Mouse (Mus musculus) 3T3-L1 (cell line): ENCODE results near the gene Lingo1.

Source experiments
- DNase-seq: peaks from one replicate; pipeline ENCODE4 v3.0.0-alpha.2; 2015; ENCODE audit warnings: low read depth, low spot score

Gene Lingo1

DNA sequence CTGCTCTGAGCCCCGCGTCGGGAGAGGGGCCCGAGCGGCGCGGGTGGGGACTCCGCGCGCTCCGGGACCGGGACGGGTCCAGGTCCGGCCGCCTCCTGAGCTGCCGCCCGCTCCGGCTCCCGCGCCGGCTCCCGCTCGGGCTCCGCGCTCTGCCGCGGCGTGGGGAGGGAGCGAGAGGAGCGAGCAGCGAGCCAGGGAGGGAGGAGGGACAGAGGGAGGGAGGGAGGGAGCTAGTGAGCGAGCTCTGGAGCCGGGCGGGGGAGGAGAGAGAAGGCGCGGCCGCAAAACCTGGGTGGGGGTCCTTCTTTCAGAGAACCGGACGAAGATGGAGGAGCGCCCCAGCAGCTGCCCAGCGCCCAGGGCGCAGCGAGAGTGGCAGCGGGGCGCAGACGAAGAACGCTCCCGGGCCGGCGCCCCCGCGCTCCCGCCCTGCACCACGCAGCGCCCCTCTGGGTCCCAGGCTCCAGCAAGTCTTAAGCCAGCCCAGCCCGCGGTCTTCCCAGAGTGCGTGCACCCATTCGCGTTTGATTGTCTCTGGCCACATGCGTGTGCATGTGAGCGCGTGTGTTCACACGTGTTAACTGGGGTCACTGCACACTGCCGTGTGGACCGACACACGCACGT lies 160.7 kb downstream of the Lingo1 start:
- DNase-seq = no peak

DNA sequence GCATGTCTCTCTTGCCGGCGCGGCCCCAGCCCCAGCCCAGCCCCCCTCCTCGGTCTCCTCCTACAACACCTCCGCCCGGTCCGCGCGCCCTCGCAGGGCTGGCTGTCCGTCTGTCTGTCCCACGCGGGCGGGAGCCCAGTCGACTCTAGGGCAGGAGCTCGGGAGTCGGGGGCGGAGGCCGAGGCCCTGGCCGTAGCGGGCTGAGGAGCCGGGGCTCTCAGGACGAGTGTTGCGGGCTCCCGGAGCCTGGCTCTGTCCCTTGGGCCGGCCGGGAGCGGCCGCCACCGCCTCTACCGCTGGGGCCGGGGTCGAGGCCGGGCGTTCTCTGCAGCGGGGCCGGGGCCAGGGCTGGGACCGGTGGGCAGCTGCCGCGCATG lies 161.2 kb downstream of the Lingo1 start:
- DNase-seq = no peak

DNA sequence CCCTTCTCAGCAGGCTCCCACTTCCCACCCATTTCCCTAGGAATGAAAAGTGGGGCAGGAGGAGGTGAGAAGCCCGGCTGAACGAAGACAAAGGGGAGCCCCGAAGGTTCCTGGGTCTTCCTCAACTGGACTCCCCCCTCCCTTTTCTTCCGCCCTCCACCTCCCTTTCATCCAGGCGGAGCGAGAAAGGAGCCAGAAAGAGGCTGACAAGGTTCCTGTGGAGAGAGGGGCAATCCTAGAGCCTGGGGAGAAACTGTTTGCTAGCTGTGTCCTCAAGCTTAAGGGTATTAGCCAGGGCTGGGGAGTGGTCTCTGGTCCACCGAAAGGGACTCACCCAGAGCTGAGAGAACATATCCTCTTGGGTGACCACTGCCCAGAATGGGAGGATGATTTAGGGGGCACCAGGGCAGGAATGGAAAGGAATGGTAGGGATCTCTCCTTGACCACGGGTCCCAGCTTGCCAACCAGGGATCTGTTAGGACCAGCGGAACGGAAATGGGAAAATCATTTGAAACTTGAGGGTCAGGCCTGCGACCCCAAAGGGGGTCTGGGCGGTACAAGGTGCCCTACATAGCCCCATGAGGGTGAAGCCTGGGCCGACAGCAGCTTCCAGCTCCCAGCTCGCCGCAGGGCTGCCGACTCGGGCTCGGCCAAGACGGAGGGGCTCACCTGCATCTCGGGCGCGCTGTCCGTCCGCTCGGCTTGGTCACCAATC lies 161.7 kb downstream of the Lingo1 start:
- no peak for DNase-seq

DNA sequence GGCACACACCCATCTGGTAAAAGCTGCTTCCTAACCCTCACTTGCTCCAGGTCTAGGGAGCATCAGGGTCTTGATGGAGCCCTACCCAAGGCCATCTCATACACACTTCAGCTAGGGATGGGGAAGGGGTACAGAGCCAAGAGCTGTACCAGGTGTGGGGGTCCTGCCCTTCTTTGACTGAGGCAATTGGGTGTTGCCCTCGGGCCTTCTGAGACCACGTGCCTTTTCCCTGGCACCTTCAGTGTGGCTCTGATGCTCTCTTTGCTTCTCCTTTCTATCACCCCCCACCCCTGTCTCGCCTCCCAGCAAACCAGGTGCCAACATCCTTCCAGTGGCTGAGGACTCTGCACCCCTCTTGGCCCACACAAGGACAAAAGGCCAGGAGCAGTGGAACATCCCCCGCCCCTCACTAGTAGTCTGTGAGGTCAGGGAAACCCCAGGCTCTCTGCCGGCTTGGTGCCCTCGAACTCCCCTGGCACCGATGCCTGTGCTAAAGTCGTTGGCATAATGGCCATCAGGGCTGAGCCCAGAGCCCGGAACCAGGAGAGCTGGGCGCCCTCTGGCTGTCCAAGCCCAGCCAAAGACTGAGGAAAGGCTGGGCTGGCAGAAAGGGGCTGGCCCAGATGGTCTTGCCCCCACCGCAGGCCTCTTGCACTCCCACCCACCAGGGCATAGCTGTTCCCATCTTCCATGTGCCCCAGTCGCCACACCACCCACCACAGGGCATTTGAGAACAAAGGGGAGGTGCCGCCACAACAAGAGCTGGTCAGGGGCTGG lies 162.6 kb downstream of the Lingo1 start:
- DNase-seq = no peak

DNA sequence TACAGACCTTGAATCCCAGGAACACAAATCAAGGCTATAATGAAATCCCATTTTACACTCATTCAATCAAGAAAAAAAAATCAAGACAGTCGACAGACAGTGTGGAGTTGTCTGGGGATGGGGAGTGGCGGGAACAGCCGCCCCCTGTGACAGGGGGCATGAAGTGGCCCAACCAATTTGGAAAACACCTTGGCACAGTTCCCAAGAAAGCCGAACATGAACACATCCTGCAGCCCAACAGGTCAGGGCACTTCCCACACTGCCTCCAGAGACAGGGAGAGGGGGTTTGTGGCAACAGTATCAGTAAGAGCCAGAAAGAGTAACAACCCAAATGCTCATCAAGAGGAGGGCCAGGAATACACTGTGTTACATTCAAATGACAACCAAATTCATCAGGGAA lies 165.3 kb downstream of the Lingo1 start:
- DNase-seq = no peak

DNA sequence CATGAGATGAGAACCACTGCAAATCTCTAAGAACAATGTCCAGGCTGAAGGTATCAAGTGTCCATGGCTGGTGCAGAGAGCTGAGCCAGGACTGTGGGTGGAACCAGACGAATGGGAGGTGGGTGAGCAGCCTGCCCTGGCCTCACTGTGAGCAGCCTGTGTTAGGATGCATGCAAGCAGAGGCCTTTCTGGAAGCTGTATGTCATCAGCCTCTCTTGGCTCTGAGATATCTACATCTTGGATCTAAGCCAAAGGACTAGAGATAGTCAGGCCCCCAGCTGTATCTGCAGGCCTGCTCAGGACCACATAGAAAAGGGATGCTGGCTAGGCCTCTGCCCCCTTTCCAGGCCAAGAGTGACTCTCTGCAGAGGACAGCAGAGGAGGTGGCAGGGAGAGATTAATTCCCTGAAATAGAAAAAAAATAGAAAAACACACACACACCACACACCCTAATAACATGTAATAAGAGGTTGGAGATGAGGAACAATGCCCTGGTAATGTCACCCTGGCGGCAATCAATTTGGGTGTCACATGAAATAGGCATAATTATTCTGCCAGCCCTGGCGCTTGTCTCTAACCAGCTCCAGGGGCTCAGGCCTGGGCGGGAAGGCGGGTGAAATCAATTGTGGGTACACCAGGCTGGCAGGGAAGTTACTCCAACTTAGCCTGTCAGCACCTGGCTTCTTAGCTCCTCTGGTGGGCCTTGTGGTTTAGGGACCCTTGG lies 166.4 kb downstream of the Lingo1 start:
- DNase-seq = no peak

DNA sequence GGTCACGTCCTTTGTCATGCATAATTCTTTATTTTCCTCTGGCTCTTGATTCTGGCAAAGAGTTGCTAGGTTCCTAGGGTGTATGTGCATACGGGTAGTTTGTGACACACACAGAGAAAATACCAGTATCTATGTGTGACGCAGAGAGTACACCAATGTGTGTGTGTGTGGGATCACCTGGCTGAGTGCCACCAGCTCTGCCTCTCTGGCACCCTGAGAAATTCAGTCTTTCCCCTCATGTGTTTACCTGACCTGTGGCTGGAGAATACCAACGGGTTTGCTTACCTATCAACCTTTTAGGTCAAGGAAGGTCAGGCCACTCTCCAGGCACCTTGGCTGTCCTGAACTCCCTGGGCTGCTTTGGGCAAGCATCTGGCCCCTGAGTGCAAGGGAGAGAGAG lies 169.0 kb downstream of the Lingo1 start:
- DNase-seq = no peak

DNA sequence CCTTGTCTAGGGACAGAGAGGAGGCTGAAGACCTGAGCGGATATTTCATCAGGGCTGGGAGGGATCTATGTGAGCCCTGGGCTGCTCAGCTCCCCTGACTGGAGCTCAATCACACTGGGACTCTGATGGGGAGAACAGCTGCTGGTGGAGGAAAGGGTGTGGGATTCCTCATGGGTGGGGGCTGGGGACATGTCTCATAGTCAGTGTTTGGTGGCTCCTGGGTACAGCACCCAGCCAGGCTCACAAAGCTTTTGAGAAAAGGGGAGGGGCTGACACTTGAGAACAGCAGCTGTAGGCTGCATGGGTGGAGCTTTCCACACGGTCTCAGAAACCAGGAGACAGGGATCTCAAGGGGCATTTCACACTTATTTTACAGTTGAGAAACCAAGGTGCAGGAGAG lies 171.3 kb downstream of the Lingo1 start:
- DNase-seq = no peak

DNA sequence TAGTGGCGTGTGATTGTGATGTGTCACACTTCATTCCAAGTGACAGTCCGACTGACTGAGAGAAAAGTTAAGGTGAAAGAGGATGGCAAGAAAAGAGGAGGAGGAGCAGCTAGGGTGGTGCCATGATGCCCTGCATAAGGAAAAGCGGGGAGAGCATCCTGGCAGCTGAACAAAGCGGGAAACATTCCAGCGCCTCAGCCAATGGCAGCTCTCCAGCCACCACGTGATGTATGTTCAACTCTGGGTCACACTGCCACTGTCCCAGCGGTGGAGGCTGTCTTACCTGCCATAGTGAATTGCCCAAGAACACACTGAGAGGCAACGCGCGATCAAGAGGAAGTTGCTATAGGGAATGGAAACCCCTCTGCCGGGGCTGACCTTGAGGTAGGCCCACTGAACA lies 172.9 kb downstream of the Lingo1 start:
- no peak for DNase-seq

DNA sequence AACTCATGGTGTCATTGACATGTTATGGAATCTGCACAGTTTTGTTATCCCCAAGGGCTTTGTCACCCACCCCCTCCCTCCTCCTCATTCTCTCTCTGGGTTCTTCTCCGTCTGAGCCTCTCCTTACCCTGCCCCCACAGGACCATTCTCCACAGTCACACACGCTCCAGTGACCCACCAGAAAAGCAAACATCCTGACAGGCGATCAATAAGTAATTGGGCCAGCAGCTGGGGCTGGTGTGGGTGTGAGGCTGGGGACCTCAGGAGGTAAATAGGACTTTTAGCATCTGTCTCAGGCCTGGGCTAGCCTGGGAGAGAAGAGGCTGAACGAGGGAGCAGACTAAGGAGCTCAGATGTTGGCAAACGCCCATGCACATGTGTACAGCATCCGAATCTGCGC lies 173.5 kb downstream of the Lingo1 start:
- no peak for DNase-seq

DNA sequence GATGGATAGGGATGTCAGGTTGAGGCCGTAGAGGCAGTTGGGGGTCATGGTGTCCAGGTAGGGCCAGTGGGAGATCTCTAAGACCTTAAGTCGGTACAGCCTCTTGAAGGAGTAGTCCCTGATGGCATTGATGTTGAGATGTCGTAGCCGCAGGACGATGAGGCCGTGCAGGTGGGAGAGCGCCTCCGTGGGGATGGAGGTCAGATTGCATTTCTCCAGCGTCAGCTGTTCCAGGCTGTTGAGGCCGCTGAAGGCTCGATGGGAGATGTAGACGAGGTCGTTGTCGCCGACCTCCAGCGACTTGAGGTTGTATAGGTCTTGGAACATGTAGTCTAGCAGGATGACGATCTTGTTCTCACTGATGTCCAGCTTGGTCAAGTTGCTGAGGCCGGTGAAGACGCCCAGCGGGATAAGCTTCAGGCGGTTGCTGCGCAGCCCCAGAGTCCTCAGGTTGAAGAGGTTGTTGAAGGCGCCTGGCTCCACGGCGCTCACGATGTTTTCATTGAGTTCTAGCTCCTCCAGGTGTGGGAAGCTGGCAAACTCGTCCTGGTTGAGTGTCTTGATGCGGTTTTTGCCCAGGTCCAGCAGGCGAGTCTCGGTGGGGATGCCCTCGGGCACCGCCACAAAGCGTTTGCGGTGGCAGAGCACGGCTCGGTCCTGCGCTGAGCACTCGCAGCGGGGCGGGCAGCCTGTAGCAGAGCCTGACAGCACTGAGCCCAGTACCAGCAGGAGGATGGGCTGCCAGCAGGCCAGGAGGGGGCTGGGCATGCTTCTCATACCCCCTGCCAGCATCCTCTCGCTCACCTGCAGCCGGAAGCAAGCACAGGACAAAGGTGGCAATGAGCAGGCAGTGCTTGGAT lies 175.5 kb downstream of the Lingo1 start:
- no peak for DNase-seq

DNA sequence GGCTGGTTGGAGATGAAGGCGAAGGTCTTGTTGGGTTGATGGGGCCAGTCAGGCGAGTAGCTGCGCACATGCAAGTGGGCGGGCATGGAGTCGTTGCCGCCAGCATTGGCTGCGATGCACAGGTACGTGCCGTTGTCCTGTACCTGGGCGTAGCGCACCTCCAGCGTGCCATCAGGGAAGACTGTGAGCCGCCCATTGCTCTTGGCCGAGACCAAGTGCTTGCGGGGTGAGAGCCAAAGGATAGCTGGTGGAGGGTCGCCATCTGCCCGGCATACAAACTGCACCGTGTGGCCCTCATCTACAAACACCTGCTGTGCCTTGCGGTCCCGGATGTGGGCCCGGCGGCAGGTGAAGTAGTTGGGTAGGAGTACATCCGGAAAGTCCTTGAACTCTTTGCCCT lies 176.6 kb downstream of the Lingo1 start:
- DNase-seq = no peak

DNA sequence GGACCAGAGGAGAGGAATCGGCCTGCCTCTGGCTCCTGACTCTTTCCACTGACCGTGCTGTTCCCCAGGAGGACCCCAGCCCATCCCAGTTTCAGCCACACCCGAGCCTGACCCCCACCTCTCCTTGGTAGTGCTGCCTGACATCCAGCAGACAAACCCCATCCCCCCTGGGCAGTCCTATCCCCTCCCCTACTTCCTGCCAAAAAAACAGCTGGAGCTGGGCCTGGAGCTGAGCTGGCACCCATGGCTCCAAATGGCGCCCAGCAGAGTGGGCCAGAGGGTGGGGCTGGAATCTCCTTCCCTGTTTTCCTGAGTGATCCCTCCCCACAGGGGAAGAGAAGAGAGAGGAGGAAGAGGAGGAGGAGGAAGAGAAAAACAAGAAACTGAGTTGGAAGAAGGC lies 177.6 kb downstream of the Lingo1 start:
- no peak for DNase-seq

DNA sequence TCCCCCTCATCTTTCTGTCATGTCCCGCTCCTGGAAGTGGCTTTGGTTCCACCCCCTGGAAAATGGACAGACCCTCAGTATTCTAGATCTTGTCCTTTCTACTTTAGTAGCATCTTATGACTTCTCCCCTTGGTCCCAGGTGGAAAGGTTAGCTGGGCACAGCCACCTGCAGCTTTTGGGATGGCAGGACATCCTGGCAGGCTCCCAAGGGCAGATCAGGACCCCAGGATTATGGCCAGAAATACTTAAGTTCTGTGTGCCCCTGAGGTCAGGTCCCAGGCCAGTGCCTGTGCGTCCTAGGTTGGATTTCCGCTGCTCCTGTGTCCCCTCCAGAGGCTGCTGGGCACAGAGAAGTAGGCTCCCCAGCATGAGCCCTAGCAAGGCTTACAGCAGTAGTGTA lies 180.2 kb downstream of the Lingo1 start:
- no peak for DNase-seq

DNA sequence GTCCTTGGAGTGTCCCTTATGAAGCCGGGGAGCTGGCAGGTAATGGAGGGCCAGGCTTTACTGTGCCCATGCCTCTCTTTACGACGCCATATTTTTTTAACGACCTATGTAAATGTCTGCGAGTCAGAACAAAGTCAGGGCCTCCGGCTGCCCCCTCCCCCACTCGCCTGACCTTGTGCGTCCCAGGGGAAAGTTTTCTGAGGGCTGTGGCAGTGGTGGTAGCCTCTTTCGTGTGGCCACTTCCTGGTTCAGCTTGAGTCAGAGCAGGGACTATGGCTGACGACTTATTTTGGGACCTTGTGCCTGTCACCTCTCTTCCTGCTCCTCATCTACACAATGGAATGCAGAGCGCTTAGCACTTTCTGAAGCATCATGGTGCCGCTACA lies 183.5 kb downstream of the Lingo1 start:
- DNase-seq = no peak

DNA sequence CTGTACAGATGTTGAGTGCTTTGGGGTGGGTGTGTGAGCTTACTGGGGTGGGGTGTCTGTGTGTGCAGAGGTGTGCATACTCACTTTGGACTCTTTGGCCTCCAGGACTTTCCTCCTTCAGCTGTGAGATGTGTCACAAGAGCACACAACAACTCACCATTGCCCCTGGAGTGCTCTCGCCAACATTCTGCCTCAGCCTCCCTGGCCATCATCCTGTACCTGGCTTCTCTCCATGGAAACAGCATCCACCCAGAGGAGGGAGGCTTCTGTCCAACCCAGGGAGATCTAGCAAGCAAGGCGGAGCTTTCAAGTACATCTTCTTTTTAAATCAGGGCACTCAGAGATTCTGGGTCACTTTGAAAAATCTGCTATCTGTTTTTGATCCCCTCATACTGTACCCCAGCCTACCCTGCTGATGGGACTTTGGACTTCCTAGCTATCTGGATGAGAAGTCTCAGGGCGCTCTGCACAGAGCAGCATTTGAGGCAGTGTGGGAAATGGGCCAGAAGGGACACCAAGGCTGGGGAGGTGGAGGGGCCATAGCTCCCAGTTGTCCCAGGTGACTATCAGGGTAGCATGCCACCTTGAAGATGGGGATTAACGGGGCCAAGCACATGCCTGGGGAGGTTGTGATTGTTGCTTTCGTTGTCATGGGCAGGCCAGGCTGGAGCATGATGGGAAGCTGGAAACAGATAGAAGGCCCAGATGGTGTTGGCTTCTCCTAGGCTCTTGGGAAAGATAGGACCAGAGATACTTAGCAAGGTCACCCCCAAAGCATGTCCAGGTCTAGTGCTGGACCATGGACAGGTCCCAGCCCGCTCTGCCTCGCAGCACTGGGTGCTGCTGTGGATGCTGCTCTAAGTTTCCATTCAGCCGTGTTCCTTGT lies 184.1 kb downstream of the Lingo1 start:
- no peak for DNase-seq

DNA sequence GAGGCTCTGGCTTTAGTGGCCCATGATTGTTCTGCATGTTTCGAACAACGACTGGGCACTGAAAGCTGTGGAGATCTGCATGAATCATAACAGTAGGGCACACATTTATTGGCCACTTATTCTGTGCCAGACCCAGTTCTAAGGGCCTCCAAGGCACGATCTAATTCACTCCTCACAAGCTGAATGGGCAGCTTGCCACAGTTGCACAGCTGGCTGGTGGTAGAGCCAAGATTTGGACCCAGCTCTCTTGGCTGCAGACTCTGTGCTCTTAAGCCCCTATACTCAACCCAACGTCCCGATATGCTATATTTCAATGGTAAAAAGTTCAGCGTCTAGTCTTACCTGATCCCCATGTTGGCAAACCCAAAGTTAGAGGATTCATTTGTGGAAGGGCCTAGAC lies 185.3 kb downstream of the Lingo1 start:
- no peak for DNase-seq

DNA sequence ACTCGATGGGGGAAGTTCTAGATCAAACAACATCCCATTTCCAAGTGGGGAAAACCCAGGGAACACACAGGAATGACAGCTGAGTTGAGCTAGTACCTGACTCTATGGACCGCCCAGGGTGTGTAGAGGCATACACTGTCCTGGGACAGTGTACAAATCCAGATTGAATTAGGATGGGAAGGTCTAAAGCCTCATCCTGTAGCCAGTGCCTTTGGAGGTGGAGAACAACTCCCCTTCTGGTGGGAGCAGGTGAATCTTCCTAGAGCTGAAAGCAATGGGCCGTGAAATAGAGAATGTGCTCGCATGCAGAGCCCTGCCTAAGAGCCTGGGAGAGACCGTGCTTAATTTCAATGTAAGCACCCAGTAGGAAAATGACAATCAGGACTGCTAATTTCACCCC lies 185.8 kb downstream of the Lingo1 start:
- DNase-seq = no peak

DNA sequence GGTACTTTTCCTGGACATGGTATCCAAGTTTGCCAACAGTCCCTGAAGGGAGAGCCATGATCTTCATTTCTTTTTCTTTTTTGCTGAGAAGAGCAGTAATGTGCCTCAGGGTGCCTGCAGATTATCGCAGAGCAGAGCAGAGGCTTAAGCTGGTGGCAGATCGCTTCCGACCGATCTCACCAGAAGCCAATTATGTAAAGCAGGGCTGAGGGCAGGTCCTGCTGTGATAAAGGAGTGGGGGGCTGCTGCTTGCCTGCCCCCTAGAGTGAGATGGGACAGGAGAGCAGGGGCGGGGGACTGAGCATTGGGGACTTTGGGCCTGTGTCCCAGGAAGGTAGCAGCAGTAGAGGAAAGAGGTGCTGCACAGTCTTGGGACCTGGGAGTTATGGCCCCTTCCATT lies 186.8 kb downstream of the Lingo1 start:
- DNase-seq = no peak

DNA sequence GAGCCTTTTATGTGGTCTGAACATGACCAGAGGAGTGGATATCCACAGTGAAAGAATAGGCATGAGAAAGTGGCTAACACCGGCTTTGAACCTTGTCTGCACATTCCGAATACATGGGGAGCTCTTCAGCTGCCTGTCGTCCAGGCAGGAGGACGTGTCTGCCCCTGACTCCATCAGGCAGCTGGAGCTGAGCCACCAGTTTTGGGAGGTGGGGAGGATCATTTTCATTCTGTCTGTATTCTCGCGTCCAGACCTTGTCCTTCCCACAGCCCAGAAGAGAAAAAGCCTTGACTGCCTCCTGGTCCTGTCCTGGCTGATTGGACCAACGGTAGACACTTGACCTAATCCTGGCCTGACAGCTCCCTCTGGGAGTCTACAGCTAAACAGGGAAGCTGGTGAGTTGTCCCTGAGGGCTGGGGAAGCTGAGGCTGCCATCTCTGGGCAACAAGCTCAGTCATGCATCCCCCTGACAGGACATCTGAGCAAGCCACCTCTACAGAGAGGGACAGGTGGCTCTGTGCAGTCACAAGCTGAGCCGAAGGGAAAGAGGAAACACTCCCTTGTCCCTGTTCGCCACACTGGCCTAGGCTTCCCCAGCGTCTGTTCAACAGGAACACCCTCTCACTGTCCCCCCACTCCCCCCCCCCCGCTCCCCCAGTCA lies 187.4 kb downstream of the Lingo1 start:
- no peak for DNase-seq
